Mouse (Mus musculus) cerebellum, adult (tissue): Measurements from ENCODE around the gene Gm20547.
"Not testable (repeated sequence)": the region's sequence is repeated elsewhere in the genome, so short reads cannot be mapped to it uniquely, and the experiment has no call there.

ENCODE experiments used
- ATAC-seq: cut with Nextera tagmentation; 2 replicates; pipeline ENCODE4 v1.9.2; 2017; ENCODE audit warnings: mild to moderate bottlenecking, moderate library complexity, mixed read lengths; ENCODE audit not compliant: insufficient number of reproducible peaks, low FRiP score, low TSS enrichment

Gene Gm20547

GRCm38 (mm10) chr17:34881683-34882310 lies at the start of gene Gm20547:
Gene Gm20547, minus strand, starts transcription at chr17:34882042.
- ATAC-seq: no peak

- ATAC-seq: peak; percentile 92
These were observed 49.4 kb upstream of the Gm20547 start, which contains the start of gene Neu1 for GRCm38 (mm10) chr17:34931061-34931734. Gene Neu1, plus strand, starts transcription at chr17:34931253.

- no peak for ATAC-seq
These were observed 47.0 kb upstream of the Gm20547 start for GRCm38 (mm10) chr17:34928841-34929240.

- no peak for ATAC-seq
These were observed 45.6 kb upstream of the Gm20547 start for GRCm38 (mm10) chr17:34927306-34928019.

- ATAC-seq: no peak
These were observed 42.4 kb upstream of the Gm20547 start for GRCm38 (mm10) chr17:34924258-34924657.

GRCm38 (mm10) chr17:34922939-34923338 lies 41.1 kb upstream of the Gm20547 start:
- ATAC-seq: no peak

- ATAC-seq: no peak
These were observed 35.3 kb upstream of the Gm20547 start for GRCm38 (mm10) chr17:34917188-34917587.

- no peak for ATAC-seq
These were observed 34.5 kb upstream of the Gm20547 start for GRCm38 (mm10) chr17:34916316-34916715.

GRCm38 (mm10) chr17:34915410-34915831 lies 33.6 kb upstream of the Gm20547 start:
- no peak for ATAC-seq

- no peak for ATAC-seq
These were observed 32.3 kb upstream of the Gm20547 start, which contains the start of gene Slc44a4 for GRCm38 (mm10) chr17:34913930-34914665. Gene Slc44a4, plus strand, starts transcription at chr17:34914466.

- ATAC-seq: peak; percentile 60; the same call in 1 of the 2 replicates
These were observed 30.1 kb upstream of the Gm20547 start for GRCm38 (mm10) chr17:34911945-34912351.

GRCm38 (mm10) chr17:34910982-34911381 lies 29.1 kb upstream of the Gm20547 start:
- no peak for ATAC-seq

- no peak for ATAC-seq
These were observed 21.1 kb upstream of the Gm20547 start for GRCm38 (mm10) chr17:34902895-34903294.

GRCm38 (mm10) chr17:34901948-34902347 lies 20.1 kb upstream of the Gm20547 start:
- not testable (repeated sequence) for ATAC-seq

- ATAC-seq: not testable (repeated sequence)
These were observed 19.0 kb upstream of the Gm20547 start for GRCm38 (mm10) chr17:34900826-34901225.

GRCm38 (mm10) chr17:34899890-34900243 lies 18.0 kb upstream of the Gm20547 start:
- ATAC-seq: no peak

- ATAC-seq: no peak
These were observed 17.4 kb upstream of the Gm20547 start for GRCm38 (mm10) chr17:34899053-34899889.

GRCm38 (mm10) chr17:34898706-34899052 lies 16.8 kb upstream of the Gm20547 start:
- no peak for ATAC-seq

GRCm38 (mm10) chr17:34898160-34898586 lies 16.3 kb upstream of the Gm20547 start, which contains the start of the genes C2 and Ehmt2:
Gene C2, minus strand, starts transcription at chr17:34898265.
Gene Ehmt2, plus strand, starts transcription at chr17:34898469.
- ATAC-seq: peak; percentile 34
